In the genomic region with DNA sequence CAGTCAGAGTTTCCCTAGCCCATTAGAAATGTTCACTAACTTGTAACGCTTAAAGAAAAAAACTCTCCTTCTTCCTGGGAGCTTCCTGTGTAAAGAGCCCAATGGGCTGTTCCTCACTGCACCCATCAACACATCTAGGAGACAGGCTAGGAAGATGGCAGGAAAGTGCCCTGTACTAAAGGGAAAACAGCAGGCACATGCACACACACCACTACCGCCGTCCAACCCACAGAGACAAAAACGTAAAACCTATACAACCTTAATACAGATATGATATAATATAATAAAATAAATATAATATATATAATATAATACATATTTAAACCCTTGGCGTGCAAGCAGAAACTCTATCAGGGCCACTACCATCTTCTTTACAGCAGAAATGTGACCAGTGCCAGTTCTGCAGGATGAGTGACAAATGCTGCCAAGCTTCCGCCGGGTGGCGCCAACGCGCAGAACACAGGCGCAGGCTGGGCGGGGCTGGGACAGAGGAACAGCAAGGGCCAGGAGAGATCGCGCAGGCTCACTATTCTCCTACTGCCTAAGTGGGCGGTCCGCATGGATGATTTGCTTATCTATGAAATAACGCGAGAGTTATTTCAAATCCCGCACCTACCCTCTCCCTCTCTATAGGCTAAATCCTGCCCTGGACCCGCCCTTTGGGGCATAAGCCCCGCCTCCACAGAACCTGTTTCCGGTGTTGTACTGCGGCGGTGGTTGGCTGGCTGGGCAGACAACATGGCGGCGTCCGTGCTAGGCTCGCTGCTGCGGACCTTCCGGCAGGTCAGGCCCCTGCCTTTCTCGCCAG, we compare ENCODE assay signal across 8 mouse cellular contexts. TPM values are rescaled to one million over a fixed set of nuclear protein-coding genes. Genes with fewer than 3 reads are reported as not detected.
DNase-seq lines count a peak whose midpoint lies in the region; ATAC-seq and TF ChIP-seq lines count a peak whose summit lies in the region.

A gene (plus strand): TSS at position 687 of the 808 bp plus-strand sequence.

- WGBS in heart, embryonic 12.5 days: 7% methylated on average over 31 of the region's 31 CpGs
- WGBS in kidney, postnatal 0 days: 6% methylated on average over 31 of the region's 31 CpGs
- 7% methylated on average over 31 of the region's 31 CpGs for WGBS in liver, embryonic 11.5 days
- 5% methylated on average over 31 of the region's 31 CpGs for WGBS in stomach, embryonic 14.5 days

- ATAC-seq in erythroid progenitor cell, adult 5-6 weeks (replicated peaks; ENCODE audit: low FRiP score, poor library complexity, severe bottlenecking): peak; percentile 99
- peak; percentile 100 for ATAC-seq in heart, embryonic 12.5 days (ENCODE audit: insufficient number of reproducible peaks, low FRiP score)
- peak; percentile 100 for ATAC-seq in kidney, postnatal 0 days (replicated peaks; ENCODE audit: low FRiP score, low read depth)
- peak; percentile 98 for ATAC-seq in liver, embryonic 11.5 days (replicated peaks; ENCODE audit: low FRiP score)
- peak; percentile 100 for ATAC-seq in stomach, embryonic 14.5 days (ENCODE audit: insufficient number of reproducible peaks, insufficient read depth, low FRiP score, low read depth)

- H3K4me2 ChIP-seq in heart, embryonic 12.5 days: peak within 1 kb of the TSS; percentile 90
- peak within 1 kb of the TSS; percentile 64 for H3K4me2 ChIP-seq in kidney, postnatal 0 days (ENCODE audit: low read length)
- peak within 1 kb of the TSS; percentile 87 for H3K4me2 ChIP-seq in liver, embryonic 11.5 days
- peak within 1 kb of the TSS; percentile 59 for H3K4me2 ChIP-seq in stomach, embryonic 14.5 days (replicated peaks; ENCODE audit: low read depth, low read length)

- peaks cover 18% of the 10 kb centered on the region for H3K36me3 ChIP-seq in heart, embryonic 12.5 days
- 0 out of 2 replicates have a peak, but pooled peaks cover 7% of the 10 kb centered on the region for H3K36me3 ChIP-seq in kidney, postnatal 0 days (ENCODE audit: insufficient read depth, low read length)
- peaks cover 8% of the 10 kb centered on the region; the same call in 1 of the 2 replicates for H3K36me3 ChIP-seq in liver, embryonic 11.5 days (ENCODE audit: control insufficient read depth, insufficient read depth, low read length)
- peaks cover 8% of the 10 kb centered on the region; the same call in 1 of the 2 replicates for H3K36me3 ChIP-seq in stomach, embryonic 14.5 days (ENCODE audit: control insufficient read depth, insufficient read depth, low read length)

- H3K4me3 ChIP-seq in heart, embryonic 12.5 days: peak within 1 kb of the TSS; percentile 79
- peak within 1 kb of the TSS; percentile 90 for H3K4me3 ChIP-seq in kidney, postnatal 0 days (replicated peaks; ENCODE audit: low read depth, low read length)
- peak within 1 kb of the TSS; percentile 94 for H3K4me3 ChIP-seq in liver, embryonic 11.5 days (ENCODE audit: low read depth, low read length)
- H3K4me3 ChIP-seq in stomach, embryonic 14.5 days (ENCODE audit: low read depth, low read length): peak within 1 kb of the TSS; percentile 79

- no peaks in the 10 kb centered on the region for H3K27me3 ChIP-seq in heart, embryonic 12.5 days (replicated peaks)
- H3K27me3 ChIP-seq in kidney, postnatal 0 days (ENCODE audit: insufficient read depth, low read length): no peaks in the 10 kb centered on the region
- H3K27me3 ChIP-seq in liver, embryonic 11.5 days (replicated peaks; ENCODE audit: control insufficient read depth, insufficient read depth, low read length): no peaks in the 10 kb centered on the region
- H3K27me3 ChIP-seq in stomach, embryonic 14.5 days (ENCODE audit: control insufficient read depth, insufficient read depth, low read length): no peaks in the 10 kb centered on the region

- peak within 1 kb of the TSS; percentile 87 for H3K27ac ChIP-seq in heart, embryonic 12.5 days (ENCODE audit: poor library complexity, severe bottlenecking)
- H3K27ac ChIP-seq in kidney, postnatal 0 days: peak within 1 kb of the TSS; percentile 89
- H3K27ac ChIP-seq in liver, embryonic 11.5 days (ENCODE audit: low read depth, low read length): peak within 1 kb of the TSS; percentile 61
- H3K27ac ChIP-seq in stomach, embryonic 14.5 days (ENCODE audit: low read length): peak within 1 kb of the TSS; percentile 72; the same call in 1 of the 2 replicates

- H3K4me1 ChIP-seq in heart, embryonic 12.5 days (replicated peaks): peaks cover 11% of the 10 kb centered on the region
- H3K4me1 ChIP-seq in kidney, postnatal 0 days (replicated peaks; ENCODE audit: insufficient read depth, low read length): no peaks in the 10 kb centered on the region
- peaks cover 6% of the 10 kb centered on the region for H3K4me1 ChIP-seq in liver, embryonic 11.5 days (replicated peaks; ENCODE audit: control insufficient read depth, insufficient read depth, low read length)
- H3K4me1 ChIP-seq in stomach, embryonic 14.5 days (ENCODE audit: control insufficient read depth, insufficient read depth, low read length): no peaks in the 10 kb centered on the region

- H3K9ac ChIP-seq in heart, embryonic 12.5 days: peak within 1 kb of the TSS; percentile 87
- H3K9ac ChIP-seq in kidney, postnatal 0 days (ENCODE audit: low read depth, low read length): peak within 1 kb of the TSS; percentile 95
- H3K9ac ChIP-seq in liver, embryonic 11.5 days (ENCODE audit: low read depth, low read length): peak within 1 kb of the TSS; percentile 91
- H3K9ac ChIP-seq in stomach, embryonic 14.5 days (replicated peaks; ENCODE audit: low read depth, low read length): peak within 1 kb of the TSS; percentile 75

- DNase-seq in CD4-positive helper T cell, adult 2 months (ENCODE audit: low read depth, low spot score): peak; percentile 100
- peak; percentile 99 for DNase-seq in brain, embryonic 18.5 days (ENCODE audit: low read depth, low spot score)
- DNase-seq in kidney, postnatal 0 days (ENCODE audit: low spot score): peak; percentile 100
- peak; percentile 95 for DNase-seq in liver, embryonic 11.5 days (ENCODE audit: low spot score)
- DNase-seq in naive thymus-derived CD4-positive, alpha-beta T cell, adult 2 months (ENCODE audit: low read depth): peak; percentile 100

- TF ChIP-seq CTCF in kidney, postnatal 0 days (IDR thresholded peaks at IDR 0.05; ENCODE audit: low read depth): peak; percentile 91

- no peaks in the 10 kb centered on the region for H3K9me3 ChIP-seq in heart, embryonic 12.5 days (replicated peaks)
- no peaks in the 10 kb centered on the region for H3K9me3 ChIP-seq in kidney, postnatal 0 days (replicated peaks; ENCODE audit: low read length)
- H3K9me3 ChIP-seq in liver, embryonic 11.5 days (ENCODE audit: control insufficient read depth, low read length): no peaks in the 10 kb centered on the region
- H3K9me3 ChIP-seq in stomach, embryonic 14.5 days (ENCODE audit: control insufficient read depth, low read depth, low read length): no peaks in the 10 kb centered on the region

RNA-seq across cellular contexts. Expression of the gene that starts here (rescaled TPM):
- 35.3 and 54.1 TPM in 2 replicates for total RNA-seq in erythroid progenitor cell, adult 5-6 weeks (2015; ENCODE audit: low replicate concordance)
- 16.1 and 25.7 TPM in 2 replicates for total RNA-seq in erythroid progenitor cell, adult 5-6 weeks (2017; ENCODE audit: low replicate concordance)
- polyA plus RNA-seq in heart, embryonic 12.5 days (2016; fragmentation: Nextera tagmentation; extraction: Ambion mirVana): 184 and 185 TPM in 2 replicates
- 316 and 330 TPM in 2 replicates for polyA plus RNA-seq in kidney, postnatal 0 days (2015; fragmentation: Nextera tagmentation; extraction: Ambion mirVana)
- 308 and 309 TPM in 2 replicates for polyA plus RNA-seq in liver, embryonic 11.5 days (2014; fragmentation: Nextera tagmentation; extraction: Ambion mirVana)
- polyA plus RNA-seq in stomach, embryonic 14.5 days (2014; fragmentation: Nextera tagmentation; extraction: Ambion mirVana): 259 and 261 TPM in 2 replicates

Comparison
In these comparisons a context has a peak if more than half of its experiments do, and no peak if none do; other contexts are left out.
1. Peak in every context shown above with its lines: DNase-seq, ATAC-seq, H3K4me3 ChIP-seq and H3K27ac ChIP-seq.